Mouse (Mus musculus) C2C12 (cell line): ENCODE results near the gene Olfr643.

Experiments
- CTCF ChIP-seq: IDR thresholded peaks from one replicate; pipeline ENCODE4 v1.5.1; 2011; ENCODE audit not compliant: control insufficient read depth, insufficient read depth, insufficient read length
- MYOG ChIP-seq: IDR thresholded peaks from one replicate; pipeline ENCODE4 v1.6.1; 2011; ENCODE audit not compliant: control insufficient read depth, insufficient read length; ENCODE audit errors: extremely low read depth
- USF1 ChIP-seq: IDR thresholded peaks from one replicate; pipeline ENCODE4 v1.6.1; 2011; ENCODE audit warnings: low read depth, mild to moderate bottlenecking, control low read depth, moderate library complexity

GRCm38 (mm10) chr7:104104757-104104972 is 32.5 kb downstream of the Olfr643 start, which contains the start of gene Olfr646:
- TF ChIP-seq CTCF, result no peak
- TF ChIP-seq USF1, result no peak
- no peak for TF ChIP-seq MYOG
